Mouse (Mus musculus): ENCODE data around the gene Flt3l.

DNA sequence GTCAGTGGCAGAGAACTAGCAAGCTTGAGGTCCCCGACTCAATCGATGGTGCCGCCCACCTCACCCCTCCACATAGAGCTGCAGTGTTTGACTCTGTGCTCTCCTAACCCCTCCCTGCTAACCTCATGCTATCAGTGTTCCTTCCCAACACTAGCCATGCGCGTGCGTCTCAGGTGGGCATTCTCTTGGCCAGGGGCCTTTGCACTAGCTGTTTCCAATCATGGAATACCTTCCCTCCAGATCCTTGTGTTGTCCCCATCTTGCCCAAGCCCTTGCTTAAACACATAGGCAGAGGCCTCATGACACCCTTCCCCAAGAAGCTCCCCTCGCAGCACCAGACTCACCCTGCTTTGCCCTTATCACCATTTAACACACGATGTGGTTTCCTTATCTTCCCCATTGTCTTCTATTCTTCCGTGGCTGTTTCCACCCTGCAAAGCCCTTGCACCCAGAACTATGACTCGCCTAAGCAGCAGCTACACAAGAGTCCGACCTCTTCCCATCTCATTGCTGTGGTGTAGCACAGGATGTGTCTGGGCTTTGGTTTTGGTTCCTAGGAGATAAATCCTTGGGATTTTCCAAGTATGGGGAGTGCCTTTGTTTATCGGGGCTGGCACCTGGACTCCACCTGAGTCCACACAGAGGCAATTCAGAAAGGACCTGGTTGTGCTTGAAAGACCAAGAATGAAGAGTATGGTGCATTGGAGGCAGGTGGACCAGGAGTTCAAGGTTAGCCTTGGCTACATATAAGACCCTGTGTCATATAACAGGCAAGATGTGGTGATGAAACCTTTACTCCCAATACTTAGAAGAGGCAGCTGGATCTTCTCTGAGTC lies 1.2 kb upstream of the Flt3l start:
- TF ChIP-seq CTCF (IDR thresholded peaks at IDR 0.05; ENCODE audit: borderline replicate concordance, extremely low read depth, insufficient read depth, insufficient read length) (no peak), POLR2A (IDR thresholded peaks at IDR 0.05; ENCODE audit: borderline replicate concordance, extremely low read depth, insufficient read depth, insufficient read length, poor library complexity, severe bottlenecking) (no peak)

Data from brain, embryonic 14.5 days (tissue).